Mouse (Mus musculus) gastrocnemius, postnatal 10 days (tissue): Measurements from ENCODE around the gene Etv4. TPM values are rescaled to one million over a fixed set of nuclear protein-coding genes. Genes with fewer than 3 reads are reported as not detected.

Experiments
- DNase-seq: peaks from one replicate; pipeline ENCODE4 v3.0.0; 2021; ENCODE audit warnings: mixed read lengths
- total RNA-seq, 2 experiments: library from RNA; stranded (reverse); gene quantifications; 2 replicates each; pipeline ENCODE4 v1.2.3; 2021

The Etv4 gene
- total RNA-seq, 2 experiments from 2014 or later = 5.6 to 6.8 TPM

DNA sequence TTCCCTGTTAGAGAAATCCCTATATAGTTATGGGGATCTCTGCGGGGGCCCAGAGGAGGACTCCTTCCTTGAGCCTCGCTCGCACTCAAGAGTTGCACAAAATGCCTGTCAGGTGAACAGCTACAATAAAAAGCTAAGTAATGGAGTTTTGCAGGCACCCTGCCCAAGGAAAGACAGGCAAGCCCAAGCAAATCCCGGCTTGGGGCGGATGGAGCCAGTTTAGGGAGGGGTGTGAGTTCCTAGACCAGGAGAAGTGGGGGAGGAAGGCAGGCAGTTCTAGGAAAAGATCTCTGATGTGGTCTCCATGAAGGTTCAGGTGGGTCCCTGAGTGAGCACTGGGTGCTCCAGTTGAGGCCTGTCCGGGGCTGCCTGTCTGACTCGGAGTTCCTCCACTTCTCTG is 1.5 kb upstream of the Etv4 start:
- DNase-seq = no peak

DNA sequence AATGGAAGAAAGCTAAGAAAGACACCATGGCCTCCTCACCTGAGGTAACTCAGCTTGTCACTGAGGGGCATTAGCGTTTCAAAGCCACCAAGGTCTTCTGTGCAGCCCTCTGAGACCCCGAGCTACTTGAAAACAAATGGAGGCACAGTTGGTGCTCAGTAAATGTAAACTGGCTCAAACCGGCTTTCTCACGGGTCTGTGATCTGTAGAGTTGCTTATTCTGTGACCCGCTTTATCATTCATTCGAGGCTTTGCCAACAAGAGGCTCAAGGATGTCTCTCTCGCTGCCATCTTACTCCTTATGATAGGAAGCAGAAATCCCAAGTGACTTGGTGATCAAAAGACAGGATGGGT is 658 bp upstream of the Etv4 start:
- no peak for DNase-seq

DNA sequence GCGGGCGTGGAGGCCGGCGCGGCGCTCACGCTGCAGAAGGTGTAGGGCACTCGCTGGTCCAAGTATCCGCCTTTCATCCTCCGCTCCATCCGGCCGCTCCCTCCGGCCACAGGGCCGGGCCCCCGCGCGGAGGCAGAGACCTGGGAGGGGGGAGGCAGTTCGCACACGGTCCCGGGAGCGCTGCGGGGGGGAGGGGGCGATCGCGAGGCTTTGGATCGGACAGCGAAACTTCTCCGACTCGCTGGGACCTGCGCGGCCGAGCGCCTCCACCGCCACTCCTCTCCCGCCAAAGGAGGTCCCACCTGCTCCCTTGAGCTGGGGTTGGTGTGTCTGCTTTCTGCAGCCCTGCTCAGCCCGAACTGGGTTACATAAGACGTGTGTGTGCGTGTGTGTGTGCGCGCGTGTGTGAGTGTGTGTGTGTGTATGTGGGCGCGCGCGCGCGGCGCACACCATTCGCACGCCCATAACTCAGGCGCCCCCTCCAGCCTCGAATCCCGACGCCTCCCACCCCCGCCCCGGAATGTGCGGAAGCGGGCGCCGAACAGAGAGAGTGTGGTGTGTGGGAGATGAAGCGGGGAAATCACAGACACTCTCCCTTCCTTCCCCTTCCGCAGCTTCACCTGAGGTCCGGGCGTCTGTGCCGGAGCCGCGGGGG is 556 bp downstream of the Etv4 start:
- no peak for DNase-seq

GRCm38 (mm10) chr11:101784072-101784471 is 1.1 kb downstream of the Etv4 start:
- DNase-seq = no peak

DNA sequence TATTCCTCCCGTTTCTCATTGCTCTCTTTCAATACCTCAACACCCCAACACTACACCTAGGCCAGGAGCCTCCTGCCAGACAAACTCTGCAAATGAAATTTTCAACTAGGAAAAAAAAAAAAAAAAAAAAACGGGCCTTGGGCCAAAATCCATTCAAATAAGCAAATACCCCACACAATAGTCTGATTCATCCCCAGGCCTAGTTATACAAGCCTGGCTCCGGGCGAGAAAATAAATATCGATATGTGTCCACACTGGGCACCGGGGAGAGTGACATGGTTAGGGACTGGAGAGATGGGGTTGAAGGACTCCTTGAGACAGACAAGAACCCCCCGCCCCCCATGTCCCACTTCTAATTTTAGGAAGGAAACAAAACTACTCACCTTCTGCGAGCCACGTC is 1.6 kb downstream of the Etv4 start:
- no peak for DNase-seq

- no peak for DNase-seq
These were observed 2.0 kb downstream of the Etv4 start for GRCm38 (mm10) chr11:101783135-101783534.

DNA sequence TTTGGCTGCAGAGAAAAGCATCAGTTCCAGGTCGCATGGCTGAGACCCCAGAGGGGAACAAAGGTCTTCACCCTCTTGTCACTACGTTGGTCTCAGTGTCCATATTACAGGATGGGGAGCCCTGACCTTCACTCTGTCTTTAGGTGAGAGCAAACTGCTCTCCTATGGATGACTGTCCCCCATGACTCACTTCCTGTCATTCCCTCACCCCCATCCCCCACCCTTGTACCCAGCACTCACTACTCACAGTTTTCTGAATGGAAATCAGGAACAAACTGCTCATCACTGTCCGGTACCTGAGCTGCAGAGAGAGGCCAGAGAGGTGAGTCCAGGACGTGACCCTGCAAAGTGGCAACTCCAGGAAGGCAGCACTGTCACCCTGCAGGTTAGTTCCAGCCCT is 8.3 kb downstream of the Etv4 start:
- no peak for DNase-seq

DNA sequence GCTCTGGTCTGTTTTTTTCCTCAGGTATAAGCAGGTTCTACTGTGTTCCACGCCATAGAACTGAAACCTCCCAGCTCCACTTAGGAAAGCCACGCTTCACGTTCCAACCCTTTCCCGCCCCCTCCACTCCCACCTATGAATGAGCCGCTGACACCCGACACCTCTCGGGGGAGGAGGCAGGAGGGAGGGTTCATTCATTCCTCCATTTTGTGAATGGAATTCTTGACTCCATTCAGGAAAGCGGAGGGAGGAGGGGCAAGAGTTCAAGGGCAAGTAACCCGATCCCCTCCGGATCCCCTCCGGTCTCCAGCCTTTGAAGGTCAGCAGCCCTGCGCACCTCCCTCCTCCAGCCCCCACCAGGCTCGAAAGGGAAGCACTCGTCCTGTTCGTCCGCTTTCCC is 12.7 kb downstream of the Etv4 start:
- peak; percentile 48 for DNase-seq

DNA sequence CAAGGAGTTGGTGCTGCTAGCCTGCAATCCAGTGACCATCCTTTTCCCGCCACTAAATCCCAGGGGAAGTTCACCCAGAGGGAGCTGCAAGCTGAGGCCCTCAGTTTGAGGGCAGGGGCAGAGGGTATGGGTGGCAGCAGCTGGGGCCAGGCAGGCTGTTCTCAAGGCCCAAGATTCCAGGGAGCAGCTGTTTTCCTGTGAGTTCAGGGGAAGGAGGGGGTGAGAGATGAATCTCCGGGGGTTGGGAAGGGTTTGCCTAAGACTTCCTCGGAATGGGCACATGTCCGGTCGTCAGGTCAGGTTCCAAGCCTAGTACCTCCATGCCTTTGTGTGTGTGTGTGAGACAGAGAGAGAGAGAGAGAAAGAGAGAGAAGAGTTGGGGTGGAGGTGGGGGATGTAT is 13.1 kb downstream of the Etv4 start:
- no peak for DNase-seq

GRCm38 (mm10) chr11:101770266-101770665 is 14.9 kb downstream of the Etv4 start:
- no peak for DNase-seq

- no peak for DNase-seq
These were observed 16.4 kb downstream of the Etv4 start for GRCm38 (mm10) chr11:101768721-101769120.

DNA sequence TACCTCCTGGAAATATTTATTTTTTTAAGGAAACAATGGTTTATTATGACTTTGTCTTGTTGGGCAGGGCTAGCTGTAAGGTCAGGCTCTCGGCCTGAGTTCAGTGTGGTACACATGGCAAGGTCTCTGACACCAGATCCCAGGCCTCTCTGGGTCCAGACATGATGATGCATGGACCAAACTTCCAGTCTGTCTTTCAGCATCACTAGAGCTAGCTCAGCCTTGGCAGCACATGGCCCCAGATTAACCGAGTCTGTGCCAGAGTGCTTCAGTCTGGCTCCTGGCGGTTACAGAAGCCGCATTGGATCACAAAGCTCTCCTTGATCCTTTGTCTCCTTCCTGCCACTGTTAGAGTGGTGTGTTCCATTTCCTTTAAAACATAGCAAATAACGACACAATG is 17.8 kb downstream of the Etv4 start:
- DNase-seq = no peak

DNA sequence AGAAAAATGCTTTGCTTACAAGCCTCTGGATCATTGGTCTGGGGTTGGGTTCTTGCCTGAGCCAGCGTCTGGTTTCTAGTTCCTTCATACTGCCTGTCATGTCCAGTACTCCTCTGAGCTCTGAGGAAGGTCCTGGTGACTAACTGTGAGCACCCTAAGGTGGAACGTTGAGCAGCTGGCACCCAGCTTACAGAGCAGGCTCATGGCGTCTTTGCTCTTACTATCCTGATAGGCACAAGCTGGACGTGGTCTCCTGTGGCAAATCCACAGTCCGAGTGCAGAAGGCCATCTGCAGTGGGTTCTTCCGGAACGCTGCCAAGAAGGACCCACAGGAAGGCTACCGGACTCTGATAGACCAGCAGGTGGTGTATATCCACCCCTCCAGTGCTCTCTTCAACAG is 20.6 kb downstream of the Etv4 start:
- no peak for DNase-seq

GRCm38 (mm10) chr11:101763723-101764122 is 21.4 kb downstream of the Etv4 start:
- DNase-seq = no peak

DNA sequence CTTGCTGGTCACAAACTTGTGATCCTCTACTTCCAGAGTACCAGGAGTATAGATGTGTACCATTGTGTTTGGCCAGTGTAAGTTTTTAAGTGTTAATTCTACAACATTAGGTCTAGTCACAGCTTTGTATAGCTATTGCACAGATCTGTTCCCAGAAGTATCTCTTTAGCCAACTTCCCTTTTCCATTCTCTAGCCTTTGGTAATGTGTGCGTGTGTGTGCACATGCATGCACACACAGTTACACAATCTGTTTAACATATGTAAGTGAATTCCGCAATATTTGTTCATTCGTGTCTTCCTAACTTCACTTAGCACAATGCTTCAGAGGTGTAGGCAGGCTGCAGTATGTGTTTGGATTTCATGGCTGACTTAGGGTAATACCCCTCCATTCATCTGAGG is 25.6 kb downstream of the Etv4 start:
- DNase-seq = no peak

DNA sequence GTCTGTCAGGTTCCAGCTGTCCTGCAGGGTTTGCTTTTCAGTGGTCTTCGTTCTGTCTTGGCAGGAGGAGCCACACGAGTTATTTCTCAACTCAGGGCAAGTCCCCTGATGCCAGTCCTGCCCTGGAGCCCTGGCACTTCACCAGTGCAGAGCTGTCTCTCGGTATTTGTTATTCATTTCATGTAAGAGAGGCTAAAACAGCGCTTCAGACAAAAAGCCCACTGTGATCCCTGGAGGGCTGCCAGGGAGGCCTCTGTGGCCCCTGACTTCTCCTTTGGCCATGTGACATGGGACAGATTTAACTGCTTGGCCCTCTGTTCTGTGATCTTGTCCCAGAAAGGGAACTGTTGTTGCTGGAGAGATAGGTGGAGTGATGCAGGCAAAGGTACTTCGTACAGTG is 26.7 kb downstream of the Etv4 start:
- DNase-seq = no peak

GRCm38 (mm10) chr11:101757366-101757765 is 27.8 kb downstream of the Etv4 start:
- DNase-seq = no peak

DNA sequence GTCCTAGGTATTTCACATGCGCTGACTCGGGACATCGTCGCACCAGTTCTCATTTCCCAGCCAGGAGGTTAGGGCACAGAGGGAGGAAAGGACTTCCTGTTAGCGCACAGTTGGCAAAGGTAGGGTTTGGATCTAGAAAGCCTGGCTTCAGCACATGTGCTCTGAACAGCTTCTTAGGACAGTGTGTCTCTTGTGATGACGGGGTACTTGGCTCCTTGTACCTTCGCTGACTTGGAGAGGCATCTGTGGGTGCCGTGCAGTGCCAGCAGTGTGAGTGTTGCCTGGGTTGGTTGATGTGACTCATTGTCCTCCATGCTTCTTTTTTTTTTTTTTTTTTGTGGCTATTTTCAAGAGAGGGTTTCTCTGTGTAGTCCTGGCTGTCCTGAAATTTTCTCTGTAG is 28.6 kb downstream of the Etv4 start:
- no peak for DNase-seq

DNA sequence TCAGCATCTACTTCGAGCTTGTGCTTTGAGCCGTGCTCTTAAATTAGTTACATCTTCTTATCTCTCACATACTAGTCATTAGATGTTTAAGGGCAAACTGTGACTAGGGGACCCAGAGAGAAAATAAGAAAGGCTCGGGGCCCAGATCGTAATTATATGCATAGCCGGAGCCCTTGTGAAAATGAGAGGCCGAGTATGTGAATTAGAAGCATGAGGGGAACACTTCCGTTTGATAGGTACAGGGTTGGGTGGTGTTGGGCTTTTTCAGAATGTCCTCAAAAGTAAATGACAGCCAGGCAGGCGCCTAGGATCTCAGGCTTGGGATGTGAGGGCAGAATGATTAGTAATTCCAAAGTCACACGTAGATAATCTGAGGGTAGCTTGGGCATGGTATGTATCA is 51.6 kb downstream of the Etv4 start:
- no peak for DNase-seq

- DNase-seq = peak; percentile 98
These were observed 52.4 kb downstream of the Etv4 start, which contains the start of gene Dhx8 for GRCm38 (mm10) chr11:101732518-101733440. Dhx8 (plus strand) TSS chr11:101732919.

- no peak for DNase-seq
These were observed 55.9 kb downstream of the Etv4 start for GRCm38 (mm10) chr11:101729308-101729707.

GRCm38 (mm10) chr11:101726765-101727164 is 58.4 kb downstream of the Etv4 start:
- DNase-seq = no peak

DNA sequence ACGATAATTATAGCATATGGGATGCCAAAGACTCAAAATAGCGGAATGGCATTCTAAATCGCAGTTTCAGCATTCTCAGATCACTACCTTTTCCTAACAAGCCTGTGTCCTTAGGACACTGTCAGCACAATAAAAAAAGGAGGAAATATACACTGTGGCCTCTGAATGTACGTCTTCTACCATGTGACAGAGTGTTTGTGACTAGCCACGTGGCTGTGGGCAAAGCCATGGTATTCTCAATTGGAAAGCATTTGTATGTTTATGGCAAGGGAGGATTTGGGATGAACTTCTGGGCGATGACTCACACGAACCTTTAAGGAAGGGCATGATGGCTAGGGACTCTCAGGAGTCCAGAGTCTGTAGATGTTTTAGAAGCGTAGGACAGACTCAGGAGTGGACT is 60.1 kb downstream of the Etv4 start:
- DNase-seq = no peak

DNA sequence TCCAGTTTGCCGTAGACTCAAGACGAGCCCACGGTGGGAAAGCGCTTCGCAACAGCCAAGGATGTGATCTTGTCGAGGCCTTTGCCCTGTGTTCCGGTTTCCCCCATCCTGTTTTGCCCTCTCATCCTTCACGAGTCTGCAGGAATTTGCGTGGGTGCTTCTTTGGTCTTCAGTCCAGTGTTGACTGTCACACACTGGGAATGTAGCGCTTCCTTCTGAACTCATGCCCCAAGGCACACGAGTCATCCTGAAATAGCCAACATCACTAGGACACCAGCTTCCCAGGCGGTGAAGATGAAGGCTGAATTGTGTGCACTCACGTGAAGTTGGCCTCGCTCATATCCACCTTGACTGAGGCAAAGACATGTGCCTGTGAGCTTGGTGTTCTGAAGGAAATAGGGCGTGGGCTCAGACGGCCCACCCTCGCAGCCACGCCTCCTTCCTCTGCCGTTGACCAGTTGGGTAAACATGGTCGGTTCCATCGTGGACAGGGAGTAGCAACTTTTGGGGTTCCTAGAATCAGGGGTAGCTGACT is 65.1 kb downstream of the Etv4 start:
- no peak for DNase-seq
